Mouse (Mus musculus) spleen, adult 2 months (tissue): Measurements from ENCODE around the gene Adck1.
"Not testable (repeated sequence)": the region's sequence is repeated elsewhere in the genome, so short reads cannot be mapped to it uniquely, and the experiment has no call there.

Source experiments
- CTCF ChIP-seq: fragments of 200-500 bp; IDR thresholded peaks from 2 replicates; pipeline ENCODE4 v1.5.1; 2011; ENCODE audit warnings: mild to moderate bottlenecking, inconsistent platforms; ENCODE audit not compliant: insufficient read depth, insufficient read length, insufficient replicate concordance; ENCODE audit errors: extremely low read depth
- POLR2A ChIP-seq: fragments of 200-500 bp; IDR thresholded peaks from 2 replicates; pipeline ENCODE4 v1.6.1; 2011; ENCODE audit warnings: low read depth, low read length, inconsistent platforms

- TF ChIP-seq POLR2A, CTCF: not testable (repeated sequence)
Measured at GRCm38 (mm10) chr12:88323926-88324325, 36.4 kb upstream of the Adck1 start, which contains the start of gene Gm5039.
